Mouse (Mus musculus): ENCODE data around the gene Sik3.

- TF ChIP-seq CTCF (IDR thresholded peaks at IDR 0.05; ENCODE audit: low read depth, low read length), result no peak
- TF ChIP-seq POLR2A (IDR thresholded peaks at IDR 0.05; ENCODE audit: extremely low read depth, insufficient read depth, low read length), result no peak
Measured at GRCm38 (mm10) chr9:46241818-46242217, 229.2 kb downstream of the Sik3 start.
